22 mouse cellular contexts compared by ENCODE assay signal in the genomic region with DNA sequence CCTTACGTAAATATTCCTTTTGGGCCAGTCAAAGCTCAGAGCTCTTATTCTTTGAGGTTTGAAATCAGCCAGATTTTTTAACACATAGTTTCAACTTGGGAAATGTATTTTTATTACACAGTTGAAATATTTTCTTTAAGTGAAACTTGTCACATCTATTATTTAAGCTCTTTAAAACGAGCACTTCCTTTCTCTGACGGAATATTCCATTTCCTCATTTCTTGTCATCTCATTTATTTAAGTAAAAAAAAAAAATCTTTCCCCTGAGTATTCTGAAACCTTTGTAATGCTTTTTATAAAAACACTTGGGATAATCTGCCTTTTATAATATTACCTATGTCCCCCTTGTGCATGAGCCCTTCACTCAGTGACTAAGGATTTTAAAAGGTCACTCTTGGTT.
DNase-seq lines count a peak whose midpoint lies in the region; ATAC-seq and TF ChIP-seq lines count a peak whose summit lies in the region.
"Had no signal": no experiment of that assay in that cellular context is flagged by ENCODE, and none has a peak within 500 bp of the region (broad histone marks: within the 10 kb centered on the region; RNA-seq: fewer than 3 reads in every experiment).

No protein-coding gene starts in this region.

- no peak overlapping the region for H3K4me3 ChIP-seq in kidney, postnatal 0 days (replicated peaks; ENCODE audit: low read depth, low read length)
- no peak overlapping the region for H3K4me3 ChIP-seq in stomach, embryonic 14.5 days (ENCODE audit: low read depth, low read length)
- H3K4me3 ChIP-seq in stomach, postnatal 0 days (ENCODE audit: low read depth, low read length), result no peak overlapping the region
- no peak overlapping the region for H3K4me3 ChIP-seq in midbrain, embryonic 10.5 days
- H3K4me3 ChIP-seq in forebrain, embryonic 13.5 days, result no peak overlapping the region
- H3K4me3 ChIP-seq: embryonic facial prominence, embryonic 10.5 days; embryonic facial prominence, embryonic 12.5 days had no signal

- no peak overlapping the region for H3K27ac ChIP-seq in kidney, postnatal 0 days
- H3K27ac ChIP-seq in stomach, embryonic 14.5 days (ENCODE audit: low read length), result peak overlapping the region; percentile 35; the same call in 1 of the 2 replicates
- no peak overlapping the region for H3K27ac ChIP-seq in stomach, postnatal 0 days (replicated peaks)
- H3K27ac ChIP-seq in midbrain, embryonic 10.5 days (replicated peaks), result no peak overlapping the region
- H3K27ac ChIP-seq in forebrain, embryonic 13.5 days, result no peak overlapping the region
- H3K27ac ChIP-seq: embryonic facial prominence, embryonic 10.5 days had no signal

- no peak overlapping the region for H3K9ac ChIP-seq in kidney, postnatal 0 days (ENCODE audit: low read depth, low read length)
- no peak overlapping the region for H3K9ac ChIP-seq in stomach, embryonic 14.5 days (replicated peaks; ENCODE audit: low read depth, low read length)
- H3K9ac ChIP-seq in stomach, postnatal 0 days (ENCODE audit: low read length), result no peak overlapping the region
- H3K9ac ChIP-seq in forebrain, embryonic 13.5 days, result no peak overlapping the region
- H3K9ac ChIP-seq: embryonic facial prominence, embryonic 12.5 days had no signal

- H3K27me3 ChIP-seq in kidney, postnatal 0 days (ENCODE audit: insufficient read depth, low read length), result no peaks in the 10 kb centered on the region
- no peaks in the 10 kb centered on the region for H3K27me3 ChIP-seq in stomach, embryonic 14.5 days (ENCODE audit: control insufficient read depth, insufficient read depth, low read length)
- H3K27me3 ChIP-seq in stomach, postnatal 0 days (ENCODE audit: control insufficient read depth, insufficient read depth, low read length), result no peaks in the 10 kb centered on the region
- H3K27me3 ChIP-seq in midbrain, embryonic 10.5 days (ENCODE audit: low read depth, poor library complexity, severe bottlenecking), result no peaks in the 10 kb centered on the region
- no peaks in the 10 kb centered on the region for H3K27me3 ChIP-seq in forebrain, embryonic 13.5 days
- H3K27me3 ChIP-seq: embryonic facial prominence, embryonic 12.5 days; Patski had no signal

- WGBS in kidney, postnatal 0 days, result 45% methylated on average over 3 of the region's 3 CpGs
- WGBS in stomach, embryonic 14.5 days, result 22% methylated on average over 3 of the region's 3 CpGs
- WGBS in stomach, postnatal 0 days, result 30% methylated on average over 3 of the region's 3 CpGs
- WGBS in midbrain, embryonic 10.5 days, result 86% methylated on average over 3 of the region's 3 CpGs
- 85% methylated on average over 3 of the region's 3 CpGs for WGBS in forebrain, embryonic 13.5 days

- TF ChIP-seq EP300 in stomach, postnatal 0 days (optimal IDR thresholded peaks at IDR 0.05), result no peak

- H3K9me3 ChIP-seq in kidney, postnatal 0 days (replicated peaks; ENCODE audit: low read length), result no peaks in the 10 kb centered on the region
- H3K9me3 ChIP-seq in stomach, embryonic 14.5 days (ENCODE audit: control insufficient read depth, low read depth, low read length), result no peaks in the 10 kb centered on the region
- H3K9me3 ChIP-seq in stomach, postnatal 0 days (ENCODE audit: control insufficient read depth, low read length), result no peaks in the 10 kb centered on the region
- no peaks in the 10 kb centered on the region for H3K9me3 ChIP-seq in midbrain, embryonic 10.5 days (replicated peaks)
- no peaks in the 10 kb centered on the region for H3K9me3 ChIP-seq in forebrain, embryonic 13.5 days (replicated peaks)
- H3K9me3 ChIP-seq: embryonic facial prominence, embryonic 10.5 days; embryonic facial prominence, embryonic 12.5 days had no signal

- ATAC-seq in kidney, postnatal 0 days (replicated peaks; ENCODE audit: low FRiP score, low read depth), result no peak
- ATAC-seq in stomach, embryonic 14.5 days (ENCODE audit: insufficient number of reproducible peaks, insufficient read depth, low FRiP score, low read depth), result no peak
- ATAC-seq in stomach, postnatal 0 days (ENCODE audit: low FRiP score, low TSS enrichment), result no peak
- peak; percentile 31; the same call in 1 of the 2 replicates for ATAC-seq in megakaryocyte progenitor cell, adult 5-6 weeks (replicated peaks; ENCODE audit: poor library complexity)
- no peak for ATAC-seq in forebrain, embryonic 13.5 days
- ATAC-seq: activated CD4-positive, CD25-positive, alpha-beta regulatory T cell, adult 4 months; forebrain, embryonic 14.5 days; forebrain, embryonic 16.5 days; Patski had no signal

- H3K4me1 ChIP-seq in kidney, postnatal 0 days (replicated peaks; ENCODE audit: insufficient read depth, low read length), result no peaks in the 10 kb centered on the region
- peaks cover 2% of the 10 kb centered on the region; the same call in 1 of the 2 replicates for H3K4me1 ChIP-seq in stomach, embryonic 14.5 days (ENCODE audit: control insufficient read depth, insufficient read depth, low read length)
- H3K4me1 ChIP-seq in stomach, postnatal 0 days (replicated peaks; ENCODE audit: control insufficient read depth, insufficient read depth), result no peaks in the 10 kb centered on the region
- no peaks in the 10 kb centered on the region for H3K4me1 ChIP-seq in midbrain, embryonic 10.5 days
- H3K4me1 ChIP-seq in forebrain, embryonic 13.5 days, result no peaks in the 10 kb centered on the region
- H3K4me1 ChIP-seq: embryonic facial prominence, embryonic 10.5 days; embryonic facial prominence, embryonic 12.5 days had no signal

- no peak overlapping the region for H3K4me2 ChIP-seq in kidney, postnatal 0 days (ENCODE audit: low read length)
- H3K4me2 ChIP-seq in stomach, embryonic 14.5 days (replicated peaks; ENCODE audit: low read depth, low read length), result no peak overlapping the region
- no peak overlapping the region for H3K4me2 ChIP-seq in stomach, postnatal 0 days (replicated peaks; ENCODE audit: low read depth)
- no peak overlapping the region for H3K4me2 ChIP-seq in forebrain, embryonic 13.5 days
- H3K4me2 ChIP-seq: embryonic facial prominence, embryonic 12.5 days had no signal

- H3K36me3 ChIP-seq in kidney, postnatal 0 days (ENCODE audit: insufficient read depth, low read length), result no peaks in the 10 kb centered on the region
- no peaks in the 10 kb centered on the region for H3K36me3 ChIP-seq in stomach, embryonic 14.5 days (ENCODE audit: control insufficient read depth, insufficient read depth, low read length)
- H3K36me3 ChIP-seq in stomach, postnatal 0 days (ENCODE audit: control insufficient read depth, insufficient read depth, low read length), result no peaks in the 10 kb centered on the region
- H3K36me3 ChIP-seq in midbrain, embryonic 10.5 days, result no peaks in the 10 kb centered on the region
- no peaks in the 10 kb centered on the region for H3K36me3 ChIP-seq in forebrain, embryonic 13.5 days (ENCODE audit: poor library complexity, severe bottlenecking)
- H3K36me3 ChIP-seq: embryonic facial prominence, embryonic 10.5 days; embryonic facial prominence, embryonic 12.5 days; G1E had no signal

- TF ChIP-seq CTCF in kidney, postnatal 0 days (IDR thresholded peaks at IDR 0.05; ENCODE audit: low read depth), result no peak
- no peak for TF ChIP-seq CTCF in stomach, postnatal 0 days (IDR thresholded peaks at IDR 0.05; ENCODE audit: low read depth)

- DNase-seq in kidney, postnatal 0 days (ENCODE audit: low spot score), result peak; percentile 69
- no peak for DNase-seq in kidney, adult 9 months
- DNase-seq in stomach, postnatal 0 days (ENCODE audit: low spot score), result no peak
- DNase-seq in midbrain, embryonic 10.5 days (ENCODE audit: low spot score), result no peak
- DNase-seq: adrenal gland, adult 8-10 months; adrenal gland, postnatal 14 days; adrenal gland, postnatal 36 days; cerebellum, adult 11-12 months; cerebellum, adult 2 months; cerebellum, adult 9-10 months; cerebellum, postnatal 10 days; cerebellum, postnatal 25 days had no signal
